Mouse (Mus musculus) brown adipose tissue, adult 24 weeks (tissue): Measurements from ENCODE around the gene 2310061N02Rik. TPM values are rescaled to one million over a fixed set of nuclear protein-coding genes. Genes with fewer than 3 reads are reported as not detected.
"Not testable (repeated sequence)": the region's sequence is repeated elsewhere in the genome, so short reads cannot be mapped to it uniquely, and the experiment has no call there.

Source experiments
- H3K27ac ChIP-seq: fragments of 200-500 bp; replicated peaks from 2 replicates; pipeline ENCODE4 v1.5.1; 2012; ENCODE audit warnings: low read depth, mild to moderate bottlenecking, low read length
- H3K4me1 ChIP-seq: fragments of 200-500 bp; 2 replicates; pipeline ENCODE4 v1.6.1; 2012; ENCODE audit warnings: low read length, mixed read lengths; ENCODE audit not compliant: control insufficient read depth, insufficient read depth, insufficient read length
- H3K4me3 ChIP-seq: fragments of 200-500 bp; 2 replicates; pipeline ENCODE4 v1.5.1; 2012; ENCODE audit warnings: low read depth, mild to moderate bottlenecking, low read length, moderate library complexity; ENCODE audit not compliant: insufficient read depth
- polyA plus RNA-seq: library from polyadenylated mRNA; stranded (reverse); fragments of >200 nt; gene quantifications from 2 replicates; pipeline ENCODE4 v1.2.4, GENCODE M21; 2012; ENCODE audit not compliant: missing spikeins, insufficient read depth, insufficient read length

2310061N02Rik gene
- not detected in 2 replicates for polyA plus RNA-seq

DNA sequence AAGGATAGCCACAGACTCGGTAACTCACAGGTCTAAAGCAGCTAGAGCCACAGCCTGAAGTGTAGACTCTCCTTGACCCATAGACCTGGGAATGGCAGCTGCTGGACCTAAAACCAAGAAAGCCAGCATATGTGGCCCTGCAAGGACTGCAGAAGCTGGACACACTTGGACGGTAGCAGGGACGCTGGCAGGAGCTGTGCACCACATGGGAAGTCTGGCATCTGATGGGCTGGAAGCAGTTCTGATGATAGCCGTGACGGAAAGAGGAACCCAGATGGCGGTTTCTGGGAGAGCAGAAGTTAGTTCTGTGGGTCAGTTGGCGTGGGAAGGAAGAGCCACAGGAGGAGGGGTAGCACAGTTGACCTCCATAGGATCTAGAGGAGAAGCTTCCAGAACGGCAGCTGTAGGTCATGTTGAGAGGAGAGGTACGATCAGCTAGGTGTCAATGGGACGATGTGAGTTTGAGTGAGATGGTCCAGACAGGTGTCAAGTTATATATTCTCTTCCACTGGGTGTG is at the start of gene 2310061N02Rik:
Gene 2310061N02Rik, minus strand, starts transcription at position 467 of the 517 bp plus-strand sequence.
- Histone ChIP-seq H3K4me1 (no peaks in the 10 kb centered on the region), H3K4me3 (no peak within 1 kb of the TSS), H3K27ac (no peak within 1 kb of the TSS)

DNA sequence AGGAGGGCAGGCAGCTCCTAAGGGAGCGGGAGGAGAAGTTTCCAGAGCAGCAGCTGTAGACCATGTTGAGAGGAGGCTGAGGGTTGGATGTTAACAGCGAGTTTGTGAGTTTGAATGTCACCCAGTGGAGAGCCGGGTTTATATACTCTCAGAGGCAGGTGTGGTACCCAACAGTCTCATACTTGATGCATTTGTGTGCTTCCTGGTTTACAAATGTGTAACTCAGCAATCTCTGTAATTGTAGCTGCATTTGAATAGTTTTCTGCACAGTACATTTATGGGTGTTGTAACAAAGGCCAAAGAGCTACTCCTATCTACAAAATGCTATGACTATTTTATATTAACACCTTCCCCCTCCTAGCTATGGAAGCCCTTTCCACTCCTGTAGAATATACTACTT is 43.8 kb upstream of the 2310061N02Rik start, which contains the start of gene Krtap13:
Gene Krtap13, minus strand, starts transcription at position 101 of the 400 bp plus-strand sequence.
- not testable (repeated sequence) for H3K4me1 ChIP-seq, H3K27ac ChIP-seq, H3K4me3 ChIP-seq

GRCm38 (mm10) chr16:88747943-88748342 is 40.2 kb upstream of the 2310061N02Rik start:
- H3K4me1 ChIP-seq, result no peaks in the 10 kb centered on the region
- no peak overlapping the region for H3K27ac ChIP-seq
- no peak overlapping the region for H3K4me3 ChIP-seq

DNA sequence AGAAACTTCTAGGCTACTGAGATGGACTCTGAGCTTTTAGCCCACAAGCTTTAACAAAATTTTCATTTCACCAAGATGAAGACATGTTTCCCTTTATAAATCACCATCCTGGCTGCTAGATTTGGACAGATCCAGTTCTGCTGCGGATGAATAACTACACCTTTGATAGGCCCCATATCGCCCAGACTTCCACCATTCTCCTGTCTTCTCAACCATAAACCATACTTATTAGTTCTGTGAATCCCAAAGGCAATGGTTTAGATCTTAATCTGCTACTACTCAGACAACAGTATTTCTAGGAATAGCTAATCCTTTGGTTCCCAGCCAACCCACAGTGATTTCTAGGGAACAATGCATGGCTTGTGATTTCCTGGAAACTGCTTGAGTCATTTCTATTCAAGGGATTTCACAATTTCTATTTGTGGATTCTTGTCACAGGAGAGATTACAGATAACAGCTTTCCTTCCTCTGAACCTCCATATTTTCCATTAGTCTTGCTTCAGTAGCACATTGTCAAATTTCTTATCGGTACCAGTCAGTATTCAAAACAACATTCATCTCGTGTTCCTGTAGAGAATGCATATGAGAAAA is 37.1 kb upstream of the 2310061N02Rik start:
- Histone ChIP-seq H3K27ac (no peak overlapping the region), H3K4me1 (no peaks in the 10 kb centered on the region), H3K4me3 (no peak overlapping the region)

GRCm38 (mm10) chr16:88735391-88735790 is 27.6 kb upstream of the 2310061N02Rik start:
- Histone ChIP-seq H3K27ac (no peak overlapping the region), H3K4me1 (no peaks in the 10 kb centered on the region), H3K4me3 (no peak overlapping the region)

DNA sequence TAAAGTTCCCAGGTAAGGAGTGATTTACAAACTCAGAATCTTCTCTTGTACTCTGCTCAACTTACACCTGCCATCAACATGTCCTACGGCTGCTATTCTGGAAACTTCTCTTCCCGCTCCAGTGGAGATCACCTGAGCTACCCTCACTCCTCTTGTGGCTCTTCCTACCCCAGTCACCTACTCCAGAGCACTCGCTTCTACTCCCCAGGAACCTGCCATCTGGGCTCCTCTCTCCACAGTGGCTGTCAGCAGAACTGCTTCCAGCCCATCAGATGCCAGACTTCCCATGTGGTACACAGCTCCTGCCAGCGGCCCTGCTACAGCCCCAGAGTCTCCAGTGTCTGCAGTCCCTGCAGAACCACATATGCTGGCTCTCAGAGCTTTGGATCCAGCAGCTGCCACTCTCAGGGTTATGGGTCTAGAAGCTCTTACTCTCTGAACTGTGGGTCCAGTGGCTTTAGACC is 21.1 kb upstream of the 2310061N02Rik start, which contains the start of gene Krtap13-1:
Gene Krtap13-1, plus strand, starts transcription at position 51 of the 464 bp plus-strand sequence.
- Histone ChIP-seq H3K27ac (no peak within 1 kb of the TSS), H3K4me3 (no peak within 1 kb of the TSS), H3K4me1 (no peaks in the 10 kb centered on the region)

DNA sequence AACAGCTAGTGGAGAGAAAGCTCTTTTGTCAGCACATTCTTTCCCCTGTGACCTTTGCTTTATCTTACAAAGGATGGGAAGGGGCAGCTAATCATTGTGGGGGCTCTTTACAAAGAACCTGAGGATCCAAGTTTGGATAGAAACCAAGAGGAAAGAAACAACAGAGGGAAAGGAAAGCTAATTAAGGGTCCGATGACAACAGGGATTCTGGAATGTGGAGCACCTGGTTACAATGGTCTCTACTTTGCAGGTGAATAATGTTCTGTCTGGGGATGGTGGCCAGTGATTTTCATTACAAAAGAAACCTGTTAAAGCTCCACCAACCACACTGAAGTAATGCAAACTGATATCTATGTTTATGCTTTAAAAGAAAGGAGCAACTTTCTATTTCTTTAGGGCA is 12.3 kb upstream of the 2310061N02Rik start:
- Histone ChIP-seq H3K27ac (no peak overlapping the region), H3K4me3 (no peak overlapping the region), H3K4me1 (no peaks in the 10 kb centered on the region)

- no peak overlapping the region for H3K4me3 ChIP-seq
- H3K4me1 ChIP-seq, result no peaks in the 10 kb centered on the region
- H3K27ac ChIP-seq, result no peak overlapping the region
Measured at GRCm38 (mm10) chr16:88716549-88716948, 8.8 kb upstream of the 2310061N02Rik start.

GRCm38 (mm10) chr16:88711245-88711644 is 3.5 kb upstream of the 2310061N02Rik start:
- H3K4me3 ChIP-seq, result no peak overlapping the region
- H3K4me1 ChIP-seq, result no peaks in the 10 kb centered on the region
- no peak overlapping the region for H3K27ac ChIP-seq

- H3K27ac ChIP-seq, result no peak overlapping the region
- no peak overlapping the region for H3K4me3 ChIP-seq
- no peaks in the 10 kb centered on the region for H3K4me1 ChIP-seq
Measured at GRCm38 (mm10) chr16:88710757-88711156, 3.0 kb upstream of the 2310061N02Rik start.

DNA sequence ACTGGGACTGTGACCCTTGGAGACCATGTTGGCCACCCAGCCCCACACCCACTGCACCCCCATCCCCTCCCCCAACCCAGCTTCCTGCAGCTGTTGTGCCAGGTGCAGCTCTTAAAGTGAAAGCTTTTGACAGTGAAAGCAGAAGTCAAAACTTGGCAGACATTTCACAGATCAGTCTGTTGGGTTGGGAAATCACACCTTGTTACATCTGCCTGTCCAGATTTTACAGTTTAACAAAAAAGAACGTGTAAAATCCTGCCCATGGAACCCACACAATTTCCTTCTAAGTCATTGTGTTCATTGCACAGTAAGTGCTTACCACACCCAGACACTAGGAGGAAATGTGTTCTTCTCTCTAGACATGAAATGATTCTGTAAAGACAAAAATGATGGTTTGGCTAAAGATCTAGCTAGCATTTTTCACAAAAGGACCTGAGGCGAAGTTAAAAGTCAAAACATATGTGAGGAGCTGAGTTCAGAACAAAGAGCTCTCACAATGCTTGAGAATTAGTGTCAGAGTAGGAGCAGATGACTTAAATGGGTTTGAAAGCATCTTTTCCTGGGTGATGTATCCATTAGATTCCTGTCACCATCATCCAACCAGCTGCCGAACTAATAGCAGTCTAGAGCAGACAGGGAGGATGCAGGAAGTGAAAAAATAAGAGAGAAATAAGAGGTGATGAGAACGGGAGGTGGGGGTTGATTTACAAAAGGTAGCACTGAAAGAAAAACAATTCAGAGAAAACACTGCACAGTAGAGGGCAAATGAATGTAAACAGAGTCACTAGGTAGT is 6.5 kb downstream of the 2310061N02Rik start:
- Histone ChIP-seq H3K4me1 (no peaks in the 10 kb centered on the region), H3K27ac (no peak overlapping the region), H3K4me3 (no peak overlapping the region)

GRCm38 (mm10) chr16:88696256-88696655 is 11.5 kb downstream of the 2310061N02Rik start:
- Histone ChIP-seq H3K27ac (no peak overlapping the region), H3K4me3 (no peak overlapping the region), H3K4me1 (no peaks in the 10 kb centered on the region)

- Histone ChIP-seq H3K27ac (no peak overlapping the region), H3K4me3 (no peak overlapping the region), H3K4me1 (no peaks in the 10 kb centered on the region)
Measured at GRCm38 (mm10) chr16:88681282-88681681, 26.5 kb downstream of the 2310061N02Rik start.

GRCm38 (mm10) chr16:88679099-88679498 is 28.7 kb downstream of the 2310061N02Rik start:
- H3K27ac ChIP-seq, result no peak overlapping the region
- H3K4me1 ChIP-seq, result no peaks in the 10 kb centered on the region
- no peak overlapping the region for H3K4me3 ChIP-seq

- Histone ChIP-seq H3K27ac (no peak within 1 kb of the TSS), H3K4me1 (no peaks in the 10 kb centered on the region), H3K4me3 (no peak within 1 kb of the TSS)
Measured at GRCm38 (mm10) chr16:88671571-88671970, 36.2 kb downstream of the 2310061N02Rik start, which contains the start of gene Krtap27-1. Gene Krtap27-1 (minus strand): TSS chr16:88671671.
